Mouse (Mus musculus): ENCODE results near the gene Ccr7. TPM values are rescaled to one million over a fixed set of nuclear protein-coding genes. Genes with fewer than 3 reads are reported as not detected.
A peak's percentile ranks its signal among the peaks of the same experiment; 100 is the strongest.

The Ccr7 gene
- polyA plus RNA-seq, 1 experiment from 2014 or later, result 0.38 TPM

GRCm38 (mm10) chr11:99132091-99132730 is 22.7 kb downstream of the Ccr7 start:
- Histone ChIP-seq H3K4me2 (peak overlapping the region; percentile 33), H3K27ac (peak overlapping the region; percentile 78), H3K36me3 (no peaks in the 10 kb centered on the region), H3K9ac (no peak overlapping the region), H3K9me3 (no peaks in the 10 kb centered on the region), H3K4me1 (peaks cover 72% of the 10 kb centered on the region), H3K27me3 (no peaks in the 10 kb centered on the region), H3K4me3 (no peak overlapping the region)
- peak; percentile 41 for ATAC-seq (ENCODE audit: insufficient number of reproducible peaks, low FRiP score, low TSS enrichment, low read depth)
- WGBS, result 6% methylated on average over 11 of the region's 11 CpGs

- Histone ChIP-seq H3K36me3 (no peaks in the 10 kb centered on the region), H3K4me3 (no peak overlapping the region), H3K4me2 (peak overlapping the region; percentile 33; the same call in 1 of the 2 replicates), H3K27me3 (no peaks in the 10 kb centered on the region), H3K27ac (peak overlapping the region; percentile 6; the same call in 1 of the 2 replicates), H3K9ac (no peak overlapping the region), H3K4me1 (peaks cover 75% of the 10 kb centered on the region), H3K9me3 (no peaks in the 10 kb centered on the region)
- 35% methylated on average over 12 of the region's 12 CpGs for WGBS
- ATAC-seq (ENCODE audit: insufficient number of reproducible peaks, low FRiP score, low TSS enrichment, low read depth), result no peak
These were observed 23.4 kb downstream of the Ccr7 start for GRCm38 (mm10) chr11:99131463-99131840.

- Histone ChIP-seq H3K4me1 (peaks cover 76% of the 10 kb centered on the region), H3K27ac (peak overlapping the region; percentile 6; the same call in 1 of the 2 replicates), H3K4me2 (no peak overlapping the region), H3K4me3 (no peak overlapping the region), H3K9me3 (no peaks in the 10 kb centered on the region), H3K9ac (no peak overlapping the region), H3K27me3 (no peaks in the 10 kb centered on the region), H3K36me3 (no peaks in the 10 kb centered on the region)
- 58% methylated on average over 5 of the region's 5 CpGs for WGBS
- ATAC-seq (ENCODE audit: insufficient number of reproducible peaks, low FRiP score, low TSS enrichment, low read depth), result no peak
These were observed 24.0 kb downstream of the Ccr7 start for GRCm38 (mm10) chr11:99130736-99131462.

- H3K27ac ChIP-seq, result no peak overlapping the region
- H3K9ac ChIP-seq, result no peak overlapping the region
- H3K4me1 ChIP-seq, result peaks cover 77% of the 10 kb centered on the region
- no peaks in the 10 kb centered on the region for H3K9me3 ChIP-seq
- H3K36me3 ChIP-seq, result no peaks in the 10 kb centered on the region
- no peak overlapping the region for H3K4me2 ChIP-seq
- H3K4me3 ChIP-seq, result no peak overlapping the region
- H3K27me3 ChIP-seq, result no peaks in the 10 kb centered on the region
- no peak for ATAC-seq (ENCODE audit: insufficient number of reproducible peaks, low FRiP score, low TSS enrichment, low read depth)
- 13% methylated on average over 2 of the region's 2 CpGs for WGBS
These were observed 25.6 kb downstream of the Ccr7 start for GRCm38 (mm10) chr11:99129287-99129686.

GRCm38 (mm10) chr11:99127785-99128682 is 26.8 kb downstream of the Ccr7 start:
- 73% methylated on average over 18 of the region's 18 CpGs for WGBS
- peaks cover 68% of the 10 kb centered on the region for H3K4me1 ChIP-seq
- no peak for ATAC-seq (ENCODE audit: insufficient number of reproducible peaks, low FRiP score, low TSS enrichment, low read depth)

GRCm38 (mm10) chr11:99126482-99127253 is 28.2 kb downstream of the Ccr7 start:
- H3K27me3 ChIP-seq, result no peaks in the 10 kb centered on the region

More at GRCm38 (mm10) chr11:99127785-99128682, 26.8 kb downstream of the Ccr7 start:
- no peak overlapping the region for H3K4me2 ChIP-seq
- H3K27ac ChIP-seq, result peak overlapping the region; percentile 73
- no peak overlapping the region for H3K9ac ChIP-seq
- no peaks in the 10 kb centered on the region for H3K36me3 ChIP-seq
- no peaks in the 10 kb centered on the region for H3K9me3 ChIP-seq
- no peak overlapping the region for H3K4me3 ChIP-seq
- no peaks in the 10 kb centered on the region for H3K27me3 ChIP-seq

GRCm38 (mm10) chr11:99124635-99125029 is 30.2 kb downstream of the Ccr7 start:
- no peaks in the 10 kb centered on the region for H3K9me3 ChIP-seq
- no peaks in the 10 kb centered on the region for H3K36me3 ChIP-seq
- ATAC-seq (ENCODE audit: insufficient number of reproducible peaks, low FRiP score, low TSS enrichment, low read depth), result no peak
- H3K4me3 ChIP-seq, result no peak overlapping the region
- H3K27ac ChIP-seq, result peak overlapping the region; percentile 78
- WGBS, result 30% methylated on average over 10 of the region's 10 CpGs
- peaks cover 69% of the 10 kb centered on the region for H3K4me1 ChIP-seq
- no peaks in the 10 kb centered on the region for H3K27me3 ChIP-seq
- H3K9ac ChIP-seq, result no peak overlapping the region
- H3K4me2 ChIP-seq, result no peak overlapping the region

More at GRCm38 (mm10) chr11:99126482-99127253, 28.2 kb downstream of the Ccr7 start:
- 33% methylated on average over 5 of the region's 5 CpGs for WGBS
- Histone ChIP-seq H3K9ac (no peak overlapping the region), H3K4me3 (no peak overlapping the region), H3K27ac (peak overlapping the region; percentile 76), H3K36me3 (no peaks in the 10 kb centered on the region), H3K9me3 (no peaks in the 10 kb centered on the region), H3K4me2 (no peak overlapping the region), H3K4me1 (peaks cover 57% of the 10 kb centered on the region)
- ATAC-seq (ENCODE audit: insufficient number of reproducible peaks, low FRiP score, low TSS enrichment, low read depth), result no peak

- Histone ChIP-seq H3K27me3 (no peaks in the 10 kb centered on the region), H3K9ac (no peak overlapping the region), H3K27ac (peak overlapping the region; percentile 78), H3K36me3 (no peaks in the 10 kb centered on the region), H3K4me1 (peaks cover 69% of the 10 kb centered on the region), H3K9me3 (no peaks in the 10 kb centered on the region), H3K4me2 (no peak overlapping the region), H3K4me3 (no peak overlapping the region)
- no peak for ATAC-seq (ENCODE audit: insufficient number of reproducible peaks, low FRiP score, low TSS enrichment, low read depth)
- WGBS, result 39% methylated on average over 15 of the region's 15 CpGs
These were observed 30.8 kb downstream of the Ccr7 start for GRCm38 (mm10) chr11:99123977-99124634.

- no peaks in the 10 kb centered on the region for H3K27me3 ChIP-seq
- ATAC-seq (ENCODE audit: insufficient number of reproducible peaks, low FRiP score, low TSS enrichment, low read depth), result no peak
- H3K27ac ChIP-seq, result no peak overlapping the region
- no peak overlapping the region for H3K4me2 ChIP-seq
- no peaks in the 10 kb centered on the region for H3K9me3 ChIP-seq
- no peak overlapping the region for H3K9ac ChIP-seq
- 72% methylated on average over 3 of the region's 3 CpGs for WGBS
- no peak overlapping the region for H3K4me3 ChIP-seq
- peaks cover 59% of the 10 kb centered on the region for H3K4me1 ChIP-seq
- no peaks in the 10 kb centered on the region for H3K36me3 ChIP-seq
These were observed 32.2 kb downstream of the Ccr7 start for GRCm38 (mm10) chr11:99122703-99123102.

GRCm38 (mm10) chr11:99121218-99121631 is 33.7 kb downstream of the Ccr7 start:
- Histone ChIP-seq H3K27me3 (no peaks in the 10 kb centered on the region), H3K4me2 (no peak overlapping the region), H3K36me3 (no peaks in the 10 kb centered on the region), H3K9ac (no peak overlapping the region), H3K9me3 (no peaks in the 10 kb centered on the region), H3K27ac (peak overlapping the region; percentile 88), H3K4me1 (peaks cover 44% of the 10 kb centered on the region), H3K4me3 (no peak overlapping the region)
- 0 out of 2 replicates have a peak, but pooled peaks have one; percentile 10 for ATAC-seq (ENCODE audit: insufficient number of reproducible peaks, low FRiP score, low TSS enrichment, low read depth)
- WGBS, result 31% methylated on average over 14 of the region's 14 CpGs
